Mouse (Mus musculus): ENCODE measurements around the gene Psg29.

Gene Psg29

GRCm38 (mm10) chr7:17203177-17203576 is at the start of gene Psg29:
TSS of gene Psg29 (plus strand) at chr7:17203477.
- DNase-seq (ENCODE audit: low spot score in 2 of 2): no peak

- DNase-seq (ENCODE audit: low spot score in 2 of 2): peak in 1 of 2 experiments; percentile 30
Measured at GRCm38 (mm10) chr7:17155634-17156033, 47.6 kb upstream of the Psg29 start.

GRCm38 (mm10) chr7:17156885-17157677 is 46.2 kb upstream of the Psg29 start:
- no peak for DNase-seq (ENCODE audit: low spot score in 2 of 2)

- DNase-seq (ENCODE audit: low spot score in 2 of 2): no peak
Measured at GRCm38 (mm10) chr7:17159011-17159410, 44.3 kb upstream of the Psg29 start.

- no peak for DNase-seq (ENCODE audit: low spot score in 2 of 2)
Measured at GRCm38 (mm10) chr7:17171827-17172226, 31.4 kb upstream of the Psg29 start.

GRCm38 (mm10) chr7:17205530-17206184 is 2.4 kb downstream of the Psg29 start:
- DNase-seq (ENCODE audit: low spot score in 2 of 2): no peak
